Mouse (Mus musculus) megakaryocyte-erythroid progenitor cell, adult 5 weeks (primary cell): Measurements from ENCODE around the gene Bid. TPM values are rescaled to one million over a fixed set of nuclear protein-coding genes. Genes with fewer than 3 reads are reported as not detected.

Experiments
- polyA plus RNA-seq: library from polyadenylated mRNA; stranded (reverse); fragments of >175 nt; gene quantifications from 2 replicates; pipeline ENCODE4 v1.2.3, GENCODE M21; 2012

Bid gene
- 14.9 and 20.7 TPM in 2 replicates for polyA plus RNA-seq

GRCm38 (mm10) chr6:120916074-120916971, at the start of gene Bid:
Gene Bid (minus strand): TSS chr6:120916853.

Other genes starting within 250 kb of the Bid start
- gene Slc25a18, start 143.3 kb downstream of the Bid start, polyA plus RNA-seq, result 0.02 TPM in 1 of 2 replicates, not detected in the other
- 62.3 and 78.9 TPM in 2 replicates for gene Atp6v1e1, start 94.1 kb downstream of the Bid start, polyA plus RNA-seq
- 183 and 235 TPM in 2 replicates for gene Bcl2l13, start 80.6 kb downstream of the Bid start, polyA plus RNA-seq
- gene Mical3, start 214.1 kb upstream of the Bid start, polyA plus RNA-seq, result 16.7 and 24.9 TPM in 2 replicates